Mouse (Mus musculus) olfactory bulb, adult 2 months (tissue): Measurements from ENCODE around the gene Akt3. TPM values are rescaled to one million over a fixed set of nuclear protein-coding genes. Genes with fewer than 3 reads are reported as not detected.

Experiments used
- H3K27ac ChIP-seq: fragments of 200-500 bp; 2 replicates; pipeline ENCODE4 v1.5.1; 2012; ENCODE audit warnings: low read depth, low read length; ENCODE audit not compliant: insufficient read depth
- H3K4me1 ChIP-seq: fragments of 200-500 bp; 2 replicates; pipeline ENCODE4 v1.6.1; 2012; ENCODE audit warnings: low read length; ENCODE audit not compliant: control insufficient read depth, insufficient read depth
- H3K4me3 ChIP-seq: fragments of 200-500 bp; 2 replicates; pipeline ENCODE4 v1.5.1; 2012; ENCODE audit warnings: mild to moderate bottlenecking, low read depth, low read length, moderate library complexity; ENCODE audit not compliant: insufficient read depth
- CTCF ChIP-seq: fragments of 200-500 bp; IDR thresholded peaks from 2 replicates; pipeline ENCODE4 v1.5.1; 2012; ENCODE audit warnings: low read depth, mild to moderate bottlenecking, low read length, moderate library complexity; ENCODE audit not compliant: insufficient read depth
- POLR2A ChIP-seq: fragments of 200-500 bp; IDR thresholded peaks from 2 replicates; pipeline ENCODE4 v1.6.1; 2012; ENCODE audit warnings: mild to moderate bottlenecking, low read depth, low read length, moderate library complexity; ENCODE audit not compliant: insufficient read depth
- WGBS: fragments of 180-500 bp; shearing (Covaris S2); methylation state at CpG from one replicate; pipeline ENCODE4 v1.1.7; 2018; 5-methylcytosine and 5-hydroxymethylcytosine counted together
- polyA plus RNA-seq: library from polyadenylated mRNA; stranded (reverse); fragments of >200 nt; gene quantifications from 2 replicates; pipeline ENCODE4 v1.2.4, GENCODE M21; 2012; ENCODE audit warnings: low replicate concordance; ENCODE audit not compliant: missing spikeins, insufficient read depth, insufficient read length

Akt3 gene
- polyA plus RNA-seq, 1 experiment = 204 TPM

GRCm38 (mm10) chr1:177195224-177195623, 62.8 kb downstream of the Akt3 start:
- Histone ChIP-seq H3K4me1 (no peaks in the 10 kb centered on the region), H3K4me3 (no peak overlapping the region), H3K27ac (no peak overlapping the region)
- TF ChIP-seq POLR2A (no peak), CTCF (no peak)

DNA sequence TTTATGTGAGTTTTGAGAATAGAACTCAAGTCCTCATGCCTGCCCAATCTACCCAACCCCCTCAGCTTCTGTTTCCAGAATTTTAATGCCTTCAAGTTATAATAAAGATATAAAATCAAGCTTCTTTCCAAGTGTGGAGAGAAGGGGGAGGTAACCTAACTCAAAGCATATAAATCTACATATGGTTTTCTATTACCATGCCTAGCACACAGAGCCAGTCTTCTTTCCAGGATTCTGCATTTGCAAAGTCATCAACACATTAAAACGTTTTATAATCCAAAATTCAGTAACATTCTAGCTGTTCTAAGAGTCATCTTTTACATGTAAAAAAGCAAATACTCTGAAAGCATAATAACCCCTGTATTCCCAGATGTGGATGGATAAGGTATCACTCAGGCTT, 63.7 kb downstream of the Akt3 start:
- WGBS = 58% methylated on average over 1 of the region's 1 CpGs
- H3K4me3 ChIP-seq = no peak overlapping the region
- no peak overlapping the region for H3K27ac ChIP-seq
- no peaks in the 10 kb centered on the region for H3K4me1 ChIP-seq
- no peak for TF ChIP-seq CTCF
- no peak for TF ChIP-seq POLR2A

GRCm38 (mm10) chr1:177191623-177192022, 66.4 kb downstream of the Akt3 start:
- Histone ChIP-seq H3K4me3 (no peak overlapping the region), H3K27ac (no peak overlapping the region), H3K4me1 (no peaks in the 10 kb centered on the region)
- no peak for TF ChIP-seq CTCF
- TF ChIP-seq POLR2A = no peak
- 65% methylated on average over 3 of the region's 3 CpGs for WGBS

DNA sequence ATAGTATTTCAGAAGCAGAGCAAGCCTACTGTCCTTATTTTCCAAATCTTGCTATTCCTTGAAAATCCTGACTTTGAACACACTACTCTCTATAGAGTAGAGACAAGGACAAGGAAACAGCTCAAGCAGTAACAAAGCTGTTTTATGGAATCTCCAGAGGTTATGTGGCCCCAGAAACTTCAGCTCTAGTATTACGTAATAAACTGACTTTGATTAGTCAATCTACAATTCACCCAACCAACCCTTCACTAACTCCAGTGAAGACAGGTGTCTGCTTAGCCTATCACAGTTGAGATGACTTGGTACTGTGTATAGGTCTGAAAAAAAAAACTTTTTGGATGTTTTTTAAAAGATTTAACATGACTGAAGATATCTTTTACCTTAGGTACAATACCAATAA, 67.6 kb downstream of the Akt3 start:
- no peak overlapping the region for H3K27ac ChIP-seq
- H3K4me3 ChIP-seq = no peak overlapping the region
- no peak for TF ChIP-seq CTCF
- TF ChIP-seq POLR2A = no peak
- 96% methylated on average over 1 of the region's 1 CpGs for WGBS
- no peaks in the 10 kb centered on the region for H3K4me1 ChIP-seq

GRCm38 (mm10) chr1:177188708-177189107, 69.3 kb downstream of the Akt3 start:
- no peak overlapping the region for H3K27ac ChIP-seq
- H3K4me3 ChIP-seq = no peak overlapping the region
- 35% methylated on average over 3 of the region's 3 CpGs for WGBS
- H3K4me1 ChIP-seq = no peaks in the 10 kb centered on the region
- TF ChIP-seq POLR2A (no peak), CTCF (no peak)

DNA sequence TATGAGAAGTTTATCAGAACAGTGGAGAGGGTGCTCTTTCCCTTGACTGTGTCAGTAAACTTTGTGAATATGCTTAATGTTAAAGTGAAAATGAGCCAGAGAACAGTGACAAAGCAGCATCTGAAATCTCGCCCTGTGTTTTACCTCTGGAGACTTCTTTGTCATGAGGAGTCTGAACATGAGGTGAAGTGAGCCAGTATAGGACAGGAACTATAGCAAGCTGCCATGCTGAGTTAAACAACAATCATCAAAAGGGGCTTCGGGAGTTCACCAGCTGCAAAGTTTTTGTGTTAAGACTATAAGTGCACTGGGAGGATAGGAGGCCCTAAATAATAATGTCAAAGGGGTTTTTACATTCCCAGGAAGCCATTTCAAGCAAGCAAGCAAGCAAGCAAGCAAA, 71.3 kb downstream of the Akt3 start:
- TF ChIP-seq POLR2A (no peak), CTCF (no peak)
- Histone ChIP-seq H3K27ac (no peak overlapping the region), H3K4me1 (no peaks in the 10 kb centered on the region), H3K4me3 (no peak overlapping the region)
- WGBS = 71% methylated on average over 2 of the region's 2 CpGs

GRCm38 (mm10) chr1:177179635-177180034, 78.4 kb downstream of the Akt3 start:
- 92% methylated on average over 2 of the region's 2 CpGs for WGBS
- TF ChIP-seq CTCF (no peak), POLR2A (no peak)
- Histone ChIP-seq H3K4me1 (no peaks in the 10 kb centered on the region), H3K4me3 (no peak overlapping the region), H3K27ac (no peak overlapping the region)

- no peak overlapping the region for H3K4me3 ChIP-seq
- H3K27ac ChIP-seq = no peak overlapping the region
- no peak for TF ChIP-seq POLR2A
- TF ChIP-seq CTCF = no peak
Measured at GRCm38 (mm10) chr1:177175436-177175835, 82.6 kb downstream of the Akt3 start.

GRCm38 (mm10) chr1:177171300-177171699, 86.7 kb downstream of the Akt3 start:
- H3K27ac ChIP-seq = no peak overlapping the region
- H3K4me1 ChIP-seq = no peaks in the 10 kb centered on the region
- no peak for TF ChIP-seq CTCF
- TF ChIP-seq POLR2A = no peak
- H3K4me3 ChIP-seq = no peak overlapping the region

More at GRCm38 (mm10) chr1:177175436-177175835, 82.6 kb downstream of the Akt3 start:
- H3K4me1 ChIP-seq = no peaks in the 10 kb centered on the region

- H3K4me3 ChIP-seq = no peak overlapping the region
- no peaks in the 10 kb centered on the region for H3K4me1 ChIP-seq
- 60% methylated on average over 2 of the region's 2 CpGs for WGBS
- TF ChIP-seq CTCF = no peak
- TF ChIP-seq POLR2A = no peak
- H3K27ac ChIP-seq = no peak overlapping the region
Measured at GRCm38 (mm10) chr1:177165789-177166188, 92.2 kb downstream of the Akt3 start.
